Mouse (Mus musculus): Measurements from ENCODE around the gene Aqp6. TPM values are rescaled to one million over a fixed set of nuclear protein-coding genes. Genes with fewer than 3 reads are reported as not detected.
A peak's percentile ranks its signal among the peaks of the same experiment; 100 is the strongest.

The Aqp6 gene
- total RNA-seq, 2 experiments from 2014 or later = not detected

- ATAC-seq (replicated peaks; ENCODE audit: low FRiP score, low TSS enrichment, poor library complexity, severe bottlenecking) = no peak
Measured at GRCm38 (mm10) chr15:99637405-99638123, 36.4 kb downstream of the Aqp6 start.

DNA sequence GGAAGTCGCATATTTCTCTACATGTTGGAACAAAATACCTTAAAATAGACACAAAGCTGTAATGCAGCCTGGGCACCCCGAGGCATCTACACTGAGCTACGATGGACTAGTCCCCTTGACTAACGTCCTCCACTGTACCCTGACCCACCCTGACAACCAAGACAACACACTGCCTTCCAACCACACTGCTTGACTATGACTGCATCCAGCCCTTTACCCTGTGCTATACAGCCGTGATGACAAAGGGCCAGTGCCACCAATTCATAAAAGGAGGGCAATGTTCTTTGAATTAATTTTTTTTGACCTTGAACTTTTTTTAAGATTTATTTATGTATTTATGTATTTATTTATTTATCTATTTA, 36.9 kb downstream of the Aqp6 start:
- no peak for ATAC-seq (replicated peaks; ENCODE audit: low FRiP score, low TSS enrichment, poor library complexity, severe bottlenecking)

- ATAC-seq (replicated peaks; ENCODE audit: low FRiP score, low TSS enrichment, poor library complexity, severe bottlenecking) = no peak
Measured at GRCm38 (mm10) chr15:99642622-99643021, 41.4 kb downstream of the Aqp6 start.

- no peak for ATAC-seq (replicated peaks; ENCODE audit: low FRiP score, low TSS enrichment, poor library complexity, severe bottlenecking)
Measured at GRCm38 (mm10) chr15:99643832-99644231, 42.6 kb downstream of the Aqp6 start.

- ATAC-seq (replicated peaks; ENCODE audit: low FRiP score, low TSS enrichment, poor library complexity, severe bottlenecking) = no peak
Measured at GRCm38 (mm10) chr15:99644776-99645175, 43.6 kb downstream of the Aqp6 start.

DNA sequence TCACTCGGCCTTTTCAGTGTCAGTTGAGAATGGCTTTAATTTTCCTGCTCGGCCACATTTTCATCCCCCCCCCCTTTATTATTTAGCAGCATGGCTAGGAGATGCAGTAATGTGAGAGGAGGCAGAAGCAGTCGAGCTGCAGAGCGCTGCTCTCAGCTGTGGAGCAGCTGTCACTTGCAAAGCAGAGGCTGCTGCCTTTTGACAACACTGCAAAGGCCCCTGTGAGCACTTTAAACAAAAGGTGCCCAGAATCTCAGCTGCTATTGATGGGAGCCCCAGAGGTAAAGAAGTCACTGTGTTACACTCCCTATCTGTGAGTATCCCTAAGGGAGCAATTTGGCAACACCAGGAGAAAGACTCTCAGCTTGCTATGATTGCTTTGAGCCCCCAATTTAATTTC, 47.1 kb downstream of the Aqp6 start:
- ATAC-seq (replicated peaks; ENCODE audit: low FRiP score, low TSS enrichment, poor library complexity, severe bottlenecking) = no peak

GRCm38 (mm10) chr15:99649067-99649761, 48.0 kb downstream of the Aqp6 start:
- ATAC-seq (replicated peaks; ENCODE audit: low FRiP score, low TSS enrichment, poor library complexity, severe bottlenecking) = no peak

DNA sequence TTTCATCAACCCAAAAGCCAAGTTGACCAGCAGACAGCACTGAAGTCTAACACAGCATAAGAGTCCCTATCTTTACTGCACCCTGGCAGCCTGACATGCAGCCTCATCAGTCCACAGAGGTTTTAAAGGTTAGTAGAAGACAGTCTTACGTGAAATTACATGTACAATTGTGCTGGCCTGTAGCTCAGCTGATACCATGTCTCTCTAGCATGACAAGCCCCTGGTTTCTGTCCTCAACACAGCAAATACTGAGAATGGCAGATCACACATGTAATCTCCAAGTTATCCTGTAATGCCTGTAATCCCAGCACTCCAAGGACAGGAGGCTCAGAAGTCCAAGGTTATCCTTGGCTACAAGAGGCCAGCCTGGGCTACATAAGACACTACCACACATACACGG, 49.1 kb downstream of the Aqp6 start:
- no peak for ATAC-seq (replicated peaks; ENCODE audit: low FRiP score, low TSS enrichment, poor library complexity, severe bottlenecking)

- ATAC-seq (replicated peaks; ENCODE audit: low FRiP score, low TSS enrichment, poor library complexity, severe bottlenecking) = peak; percentile 95
Measured at GRCm38 (mm10) chr15:99651163-99651872, 50.1 kb downstream of the Aqp6 start, which contains the start of gene Racgap1. Gene Racgap1 (minus strand): TSS chr15:99651656.

GRCm38 (mm10) chr15:99651984-99652872, 51.0 kb downstream of the Aqp6 start:
- ATAC-seq (replicated peaks; ENCODE audit: low FRiP score, low TSS enrichment, poor library complexity, severe bottlenecking) = no peak

GRCm38 (mm10) chr15:99653291-99653690, 52.1 kb downstream of the Aqp6 start:
- ATAC-seq (replicated peaks; ENCODE audit: low FRiP score, low TSS enrichment, poor library complexity, severe bottlenecking) = no peak

- ATAC-seq (replicated peaks; ENCODE audit: low FRiP score, low TSS enrichment, poor library complexity, severe bottlenecking) = no peak
Measured at GRCm38 (mm10) chr15:99653876-99654275, 52.7 kb downstream of the Aqp6 start.

Other genes starting within 250 kb of the Aqp6 start
- gene Fmnl3, start 230.9 kb upstream of the Aqp6 start, total RNA-seq (2014; fragmentation: Nextera tagmentation) = 0.70 and 4.9 TPM in 2 replicates
- gene Fmnl3, start 230.9 kb upstream of the Aqp6 start, total RNA-seq (2017) = 0.61 and 1.8 TPM in 2 replicates
- gene Tmbim6, start 208.5 kb upstream of the Aqp6 start, total RNA-seq (2014; fragmentation: Nextera tagmentation) = 165 and 208 TPM in 2 replicates
- gene Tmbim6, start 208.5 kb upstream of the Aqp6 start, total RNA-seq (2017) = 86.9 and 93.6 TPM in 2 replicates
- gene Nckap5l, start 143.7 kb upstream of the Aqp6 start, total RNA-seq (2014; fragmentation: Nextera tagmentation) = 1.6 and 16.0 TPM in 2 replicates
- 0.52 and 7.4 TPM in 2 replicates for gene Nckap5l, start 143.7 kb upstream of the Aqp6 start, total RNA-seq (2017)
- 6.5 and 11.4 TPM in 2 replicates for gene Bcdin3d, start 126.7 kb upstream of the Aqp6 start, total RNA-seq (2014; fragmentation: Nextera tagmentation)
- gene Bcdin3d, start 126.7 kb upstream of the Aqp6 start, total RNA-seq (2017) = 5.3 and 6.6 TPM in 2 replicates
- not detected in 2 replicates for gene Faim2, start 73.2 kb upstream of the Aqp6 start, total RNA-seq (2014; fragmentation: Nextera tagmentation)
- gene Faim2, start 73.2 kb upstream of the Aqp6 start, total RNA-seq (2017) = not detected in 2 replicates
- not detected in 2 replicates for gene Aqp2, start 22.3 kb upstream of the Aqp6 start, total RNA-seq (2014; fragmentation: Nextera tagmentation)
- not detected in 2 replicates for gene Aqp2, start 22.3 kb upstream of the Aqp6 start, total RNA-seq (2017)
- gene Aqp5, start 10.6 kb upstream of the Aqp6 start, total RNA-seq (2014; fragmentation: Nextera tagmentation) = not detected in 2 replicates
- not detected in 2 replicates for gene Aqp5, start 10.6 kb upstream of the Aqp6 start, total RNA-seq (2017)
- 31.1 and 62.5 TPM in 2 replicates for gene Racgap1, start 50.3 kb downstream of the Aqp6 start, total RNA-seq (2014; fragmentation: Nextera tagmentation)
- gene Racgap1, start 50.3 kb downstream of the Aqp6 start, total RNA-seq (2017) = 38.5 and 45.9 TPM in 2 replicates
- gene Asic1, start 69.0 kb downstream of the Aqp6 start, total RNA-seq (2014; fragmentation: Nextera tagmentation) = not detected in 2 replicates
- gene Asic1, start 69.0 kb downstream of the Aqp6 start, total RNA-seq (2017) = 0.33 TPM in 1 of 2 replicates, not detected in the other
- gene Smarcd1, start 100.7 kb downstream of the Aqp6 start, total RNA-seq (2014; fragmentation: Nextera tagmentation) = 29.2 and 37.5 TPM in 2 replicates
- gene Smarcd1, start 100.7 kb downstream of the Aqp6 start, total RNA-seq (2017) = 10.5 and 28.6 TPM in 2 replicates
- gene Gm17349, start 104.1 kb downstream of the Aqp6 start, total RNA-seq (2014; fragmentation: Nextera tagmentation) = not detected in 2 replicates
- gene Gm17349, start 104.1 kb downstream of the Aqp6 start, total RNA-seq (2017) = not detected in 2 replicates
- gene Gpd1, start 116.1 kb downstream of the Aqp6 start, total RNA-seq (2014; fragmentation: Nextera tagmentation) = 0.49 TPM in 1 of 2 replicates, not detected in the other
- 0.23 TPM in 1 of 2 replicates, not detected in the other for gene Gpd1, start 116.1 kb downstream of the Aqp6 start, total RNA-seq (2017)
- 60.9 and 68.1 TPM in 2 replicates for gene Cox14, start 124.2 kb downstream of the Aqp6 start, total RNA-seq (2014; fragmentation: Nextera tagmentation)
- gene Cox14, start 124.2 kb downstream of the Aqp6 start, total RNA-seq (2017) = 17.2 and 30.4 TPM in 2 replicates
- gene Cers5, start 171.5 kb downstream of the Aqp6 start, total RNA-seq (2014; fragmentation: Nextera tagmentation) = 2.4 and 7.2 TPM in 2 replicates
- 2.2 and 8.3 TPM in 2 replicates for gene Cers5, start 171.5 kb downstream of the Aqp6 start, total RNA-seq (2017)

Measured in megakaryocyte-erythroid progenitor cell, adult 5-6 weeks (primary cell).